Mouse (Mus musculus) heart, postnatal 0 days (tissue): ENCODE measurements around the gene Ramp1. TPM values are rescaled to one million over a fixed set of nuclear protein-coding genes. Genes with fewer than 3 reads are reported as not detected.

Experiments
- ATAC-seq: fragments of 200-750 bp; cut with Nextera tagmentation; 2 replicates; pipeline ENCODE4 v1.8.0; 2017; ENCODE audit warnings: low read depth, moderate number of reproducible peaks, moderate library complexity; ENCODE audit not compliant: insufficient read depth
- DNase-seq: peaks from one replicate; pipeline ENCODE4 v3.0.0-alpha.2; 2016; ENCODE audit warnings: low spot score
- H3K27ac ChIP-seq: fragments of 300-500 bp; sonication (generic); 2 replicates; pipeline ENCODE4 v1.5.1; 2014; ENCODE audit warnings: low read depth, mild to moderate bottlenecking
- H3K27me3 ChIP-seq: fragments of 300-500 bp; sonication (generic); 2 replicates; pipeline ENCODE4 v1.6.1; 2014; ENCODE audit warnings: low read length, mixed read lengths; ENCODE audit not compliant: control insufficient read depth, insufficient read depth
- H3K36me3 ChIP-seq: fragments of 300-500 bp; sonication (generic); replicated peaks from 2 replicates; pipeline ENCODE4 v1.6.1; 2014; ENCODE audit warnings: low read length, mixed read lengths; ENCODE audit not compliant: control insufficient read depth, insufficient read depth
- H3K4me1 ChIP-seq: fragments of 300-500 bp; sonication (generic); 2 replicates; pipeline ENCODE4 v1.6.1; 2014; ENCODE audit warnings: antibody characterized with exemption; ENCODE audit not compliant: control insufficient read depth, insufficient read depth
- H3K4me2 ChIP-seq: fragments of 300-500 bp; sonication (generic); 2 replicates; pipeline ENCODE4 v1.6.1; 2014; ENCODE audit warnings: low read depth, mild to moderate bottlenecking, low read length, moderate library complexity
- H3K4me3 ChIP-seq: fragments of 300-500 bp; sonication (generic); 2 replicates; pipeline ENCODE4 v1.5.1; 2014; ENCODE audit warnings: low read depth, low read length
- H3K9ac ChIP-seq: fragments of 300-500 bp; sonication (generic); replicated peaks from 2 replicates; pipeline ENCODE4 v1.6.1; 2014; ENCODE audit warnings: low read depth, low read length, mixed read lengths
- H3K9me3 ChIP-seq: fragments of 300-500 bp; sonication (generic); replicated peaks from 2 replicates; pipeline ENCODE4 v1.6.1; 2016; ENCODE audit warnings: low read length; ENCODE audit not compliant: control insufficient read depth
- CTCF ChIP-seq: IDR thresholded peaks from 2 replicates; pipeline ENCODE4 v1.5.1; 2016; ENCODE audit warnings: antibody characterized with exemption, control low read depth, low read depth
- EP300 ChIP-seq: IDR thresholded peaks from 2 replicates; pipeline ENCODE4 v1.6.1; 2016; ENCODE audit warnings: antibody characterized with exemption, low read depth
- WGBS: fragments of 180-500 bp; shearing (Covaris S2); extraction: QIAGEN DNeasy Blood & Tissue Kit; methylation state at CpG from one replicate; pipeline ENCODE4 v1.1.7; 2014; 5-methylcytosine and 5-hydroxymethylcytosine counted together
- polyA plus RNA-seq: library from polyadenylated mRNA; unstranded; fragments of >200 nt; fragmentation: Nextera tagmentation; extraction: Ambion mirVana; gene quantifications from 2 replicates; pipeline ENCODE4 v1.2.1, GENCODE M21; 2015
- total RNA-seq: library from RNA; depleted of rRNA; stranded (reverse); fragments of >200 nt; gene quantifications from 2 replicates; pipeline ENCODE4 v1.2.3, GENCODE M21; 2014; ENCODE audit warnings: low replicate concordance

Gene Ramp1
- total and polyA plus RNA-seq, 2 experiments from 2014 or later, result 46.7 to 62.4 TPM

DNA sequence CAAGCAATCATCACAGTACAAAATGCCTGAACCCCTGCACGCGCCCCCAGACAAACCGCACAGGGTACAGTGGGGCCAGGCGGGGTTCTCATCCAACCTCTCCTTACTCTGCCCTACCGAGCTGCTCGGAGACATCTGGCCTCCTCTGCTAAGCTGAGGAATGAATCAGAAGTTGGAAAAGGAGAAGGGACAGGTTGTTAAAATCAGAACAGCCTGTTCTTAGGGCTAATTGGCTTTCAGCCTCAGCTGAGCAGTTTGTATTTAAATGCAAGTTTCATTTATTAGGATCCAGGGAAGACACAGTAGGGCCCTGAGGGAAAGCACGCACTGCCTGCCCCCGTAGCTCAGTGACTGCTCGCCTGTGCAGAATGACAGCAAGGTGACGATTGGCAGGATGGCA lies 20.2 kb downstream of the Ramp1 start:
- Histone ChIP-seq H3K9me3 (no peaks in the 10 kb centered on the region), H3K36me3 (no peaks in the 10 kb centered on the region; the same call in none of the 2 replicates), H3K27ac (no peak overlapping the region), H3K4me2 (no peak overlapping the region), H3K4me3 (no peak overlapping the region), H3K4me1 (no peaks in the 10 kb centered on the region), H3K9ac (no peak overlapping the region), H3K27me3 (no peaks in the 10 kb centered on the region)
- ATAC-seq, result no peak
- TF ChIP-seq EP300 (no peak), CTCF (no peak)
- no peak for DNase-seq
- 90% methylated on average over 10 of the region's 10 CpGs for WGBS

DNA sequence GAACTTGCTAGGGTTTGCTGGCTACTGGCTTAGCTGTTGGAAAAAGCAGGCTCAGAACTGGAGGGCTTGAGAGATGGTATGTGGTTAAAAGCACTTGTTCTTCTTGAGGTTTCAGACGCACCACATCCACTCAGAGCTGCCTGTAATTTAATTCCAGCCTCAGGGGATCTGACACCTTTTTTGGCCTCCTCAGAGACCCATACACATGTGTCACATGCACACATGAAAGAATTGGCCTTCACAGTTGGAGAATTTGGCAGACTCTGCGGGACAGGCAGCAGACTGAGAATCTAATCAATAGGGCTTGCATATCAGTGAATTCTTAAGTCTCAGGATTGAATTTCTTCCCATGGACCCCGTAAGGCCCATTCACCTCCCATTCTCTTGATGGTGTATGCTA lies 21.5 kb downstream of the Ramp1 start:
- DNase-seq (no peak), ATAC-seq (no peak)
- no peak overlapping the region for H3K9ac ChIP-seq
- 40% methylated on average over 3 of the region's 3 CpGs for WGBS
- no peaks in the 10 kb centered on the region; the same call in none of the 2 replicates for H3K36me3 ChIP-seq
- no peak overlapping the region for H3K4me2 ChIP-seq
- H3K4me1 ChIP-seq, result no peaks in the 10 kb centered on the region
- H3K4me3 ChIP-seq, result no peak overlapping the region
- no peaks in the 10 kb centered on the region for H3K27me3 ChIP-seq
- TF ChIP-seq CTCF, result no peak
- TF ChIP-seq EP300, result no peak
- H3K9me3 ChIP-seq, result no peaks in the 10 kb centered on the region
- H3K27ac ChIP-seq, result no peak overlapping the region

DNA sequence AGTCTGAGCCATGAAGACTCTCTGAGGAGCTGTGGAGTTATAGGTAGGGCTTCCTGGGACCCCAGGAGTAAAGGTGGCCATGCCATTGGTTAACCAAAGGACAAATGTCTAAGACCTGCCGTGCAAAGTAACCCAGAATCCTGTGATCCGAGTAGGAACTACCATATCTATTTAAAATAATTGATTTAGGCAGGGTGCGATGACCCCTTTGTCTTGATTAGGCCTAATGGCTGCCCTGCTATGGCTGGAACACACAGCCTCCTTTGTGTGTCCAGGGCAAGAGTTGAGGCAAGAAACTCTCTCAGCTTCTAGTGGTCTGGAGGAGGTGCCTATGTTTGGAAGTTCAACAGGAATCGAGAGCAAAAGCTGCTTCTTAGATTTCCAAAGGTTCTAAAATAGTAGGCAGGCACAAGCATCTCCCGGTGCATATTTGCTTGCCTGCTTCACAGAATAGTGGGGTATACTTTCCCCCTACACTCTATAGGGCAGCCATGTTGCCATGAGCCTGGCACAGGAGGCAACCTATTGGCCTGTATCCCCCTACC lies 24.7 kb downstream of the Ramp1 start:
- Histone ChIP-seq H3K27ac (no peak overlapping the region), H3K4me3 (no peak overlapping the region), H3K9me3 (no peaks in the 10 kb centered on the region), H3K9ac (no peak overlapping the region), H3K27me3 (no peaks in the 10 kb centered on the region), H3K4me2 (no peak overlapping the region), H3K36me3 (no peaks in the 10 kb centered on the region; the same call in 1 of the 2 replicates), H3K4me1 (peaks cover 16% of the 10 kb centered on the region)
- ATAC-seq, result no peak
- DNase-seq, result no peak
- TF ChIP-seq EP300 (no peak), CTCF (no peak)
- WGBS, result 82% methylated on average over 5 of the region's 5 CpGs

DNA sequence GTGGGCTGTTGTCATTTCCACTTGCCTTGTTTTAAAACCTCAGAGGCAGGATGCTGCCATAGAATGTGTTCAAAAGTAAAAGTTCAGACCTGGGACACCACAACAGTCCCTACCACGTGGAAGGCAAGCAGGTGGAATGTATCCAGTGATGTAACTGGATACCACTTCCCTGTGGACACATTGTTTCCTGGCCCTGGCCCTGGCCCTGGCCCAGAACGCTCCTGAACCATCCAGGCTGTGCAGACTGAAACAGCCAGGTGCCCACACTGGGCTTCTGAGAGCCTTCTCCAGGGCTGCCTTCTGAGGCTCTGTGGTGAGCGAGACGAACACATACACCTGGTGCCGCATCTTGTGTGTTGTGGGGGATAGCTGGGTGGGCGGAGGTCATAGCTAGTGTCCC lies 26.0 kb downstream of the Ramp1 start:
- DNase-seq, result no peak
- H3K4me1 ChIP-seq, result peaks cover 27% of the 10 kb centered on the region

DNA sequence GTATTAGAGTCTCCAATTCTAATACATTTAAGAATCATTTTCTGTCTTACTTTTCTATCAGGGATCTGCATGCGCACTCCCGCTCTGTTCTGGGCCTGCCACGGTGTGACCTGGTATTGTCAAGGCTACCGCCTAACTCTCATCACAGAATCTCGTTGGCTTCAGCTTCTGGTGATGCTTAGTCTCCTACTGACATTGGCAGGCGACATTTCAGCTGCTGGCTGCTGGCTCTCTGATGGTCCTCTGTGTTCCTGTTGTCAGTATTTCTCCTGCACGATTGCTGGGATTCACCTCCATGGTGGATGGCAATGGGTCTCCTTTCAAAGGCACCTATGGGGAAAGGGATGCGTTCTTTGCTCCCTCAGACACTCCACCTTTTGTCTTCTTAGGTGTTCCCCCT lies 26.7 kb downstream of the Ramp1 start:
- Histone ChIP-seq H3K4me2 (no peak overlapping the region), H3K4me3 (no peak overlapping the region), H3K27me3 (no peaks in the 10 kb centered on the region), H3K27ac (no peak overlapping the region), H3K36me3 (no peaks in the 10 kb centered on the region), H3K9me3 (no peaks in the 10 kb centered on the region), H3K9ac (no peak overlapping the region), H3K4me1 (peaks cover 34% of the 10 kb centered on the region)
- WGBS, result 71% methylated on average over 8 of the region's 8 CpGs
- ATAC-seq (no peak), DNase-seq (no peak)
- TF ChIP-seq EP300, result no peak
- no peak for TF ChIP-seq CTCF

More for the DNA sequence above, 26.0 kb downstream of the Ramp1 start:
- H3K9ac ChIP-seq, result no peak overlapping the region
- no peak overlapping the region for H3K27ac ChIP-seq
- H3K27me3 ChIP-seq, result no peaks in the 10 kb centered on the region
- TF ChIP-seq EP300 (no peak), CTCF (no peak)
- 80% methylated on average over 6 of the region's 6 CpGs for WGBS
- H3K4me3 ChIP-seq, result no peak overlapping the region
- no peaks in the 10 kb centered on the region for H3K36me3 ChIP-seq
- no peaks in the 10 kb centered on the region for H3K9me3 ChIP-seq
- H3K4me2 ChIP-seq, result no peak overlapping the region
- no peak for ATAC-seq

DNA sequence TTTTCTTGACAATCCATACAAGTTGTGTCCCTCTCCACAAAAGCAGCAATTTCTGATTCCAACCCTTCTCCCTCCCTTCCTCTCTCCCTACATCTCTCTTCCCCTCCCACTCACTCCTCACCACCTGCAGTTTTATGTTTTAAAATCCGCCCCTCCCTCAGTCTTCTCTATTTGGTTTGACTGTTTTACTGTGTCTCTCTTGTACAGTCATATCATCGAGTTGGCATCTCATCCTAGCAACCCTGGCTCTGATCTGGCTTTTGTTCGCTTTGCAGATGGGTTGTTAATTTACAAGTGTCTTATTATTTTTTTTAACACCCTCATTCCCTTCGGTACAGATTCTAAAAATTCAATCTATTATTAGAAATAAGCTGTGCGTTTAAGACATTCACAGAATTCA lies 27.3 kb downstream of the Ramp1 start:
- ATAC-seq (no peak), DNase-seq (no peak)
- Histone ChIP-seq H3K9me3 (no peaks in the 10 kb centered on the region), H3K36me3 (no peaks in the 10 kb centered on the region), H3K27me3 (no peaks in the 10 kb centered on the region), H3K4me2 (no peak overlapping the region), H3K9ac (no peak overlapping the region), H3K4me3 (no peak overlapping the region), H3K4me1 (peaks cover 39% of the 10 kb centered on the region), H3K27ac (no peak overlapping the region)
- WGBS, result 59% methylated on average over 5 of the region's 5 CpGs
- TF ChIP-seq CTCF (no peak), EP300 (no peak)
